Mouse (Mus musculus): ENCODE results near the gene Isca2. TPM values are rescaled to one million over a fixed set of nuclear protein-coding genes. Genes with fewer than 3 reads are reported as not detected.

Isca2 gene
- polyA plus RNA-seq, 1 experiment, result 83.7 TPM

GRCm38 (mm10) chr12:84792629-84793028 is 19.6 kb downstream of the Isca2 start:
- H3K27ac ChIP-seq (ENCODE audit: control insufficient read depth, insufficient read depth, low read depth, low read length), result no peak overlapping the region
- no peaks in the 10 kb centered on the region for H3K27me3 ChIP-seq (ENCODE audit: control insufficient read depth, insufficient read depth, low read length)
- no peaks in the 10 kb centered on the region for H3K36me3 ChIP-seq (ENCODE audit: control insufficient read depth, insufficient read depth, low read length)
- no peak overlapping the region for H3K4me3 ChIP-seq (ENCODE audit: control insufficient read depth, low read depth, low read length)
- TF ChIP-seq POLR2A (IDR thresholded peaks at IDR 0.05; ENCODE audit: control insufficient read depth, low read depth, low read length) (no peak), CTCF (IDR thresholded peaks at IDR 0.05; ENCODE audit: control insufficient read depth, insufficient read depth, insufficient replicate concordance, low read depth, low read length) (no peak)
- H3K4me1 ChIP-seq (ENCODE audit: control insufficient read depth, insufficient read depth, low read length), result no peaks in the 10 kb centered on the region

DNA sequence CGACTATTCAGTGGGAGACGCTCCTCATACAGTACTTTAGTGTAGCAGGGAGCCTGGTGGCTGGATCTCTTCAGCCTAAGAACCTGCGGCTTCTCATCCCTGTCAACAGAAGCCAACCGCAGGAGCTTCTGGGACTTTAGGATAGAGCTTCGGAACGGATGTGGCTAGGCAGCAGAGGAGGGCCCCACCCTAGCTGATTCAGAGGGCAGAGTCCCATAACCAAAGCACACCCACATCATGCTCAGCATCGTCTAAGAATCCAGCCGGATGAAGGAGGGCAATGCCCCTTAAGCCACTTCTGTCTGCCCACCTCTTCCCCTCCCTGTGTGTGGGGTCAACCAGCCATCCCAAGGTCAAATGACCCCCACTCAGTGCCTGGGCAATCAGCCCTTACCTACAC is 21.6 kb downstream of the Isca2 start:
- no peaks in the 10 kb centered on the region for H3K36me3 ChIP-seq (ENCODE audit: control insufficient read depth, insufficient read depth, low read length)
- no peak overlapping the region for H3K4me3 ChIP-seq (ENCODE audit: control insufficient read depth, low read depth, low read length)
- no peaks in the 10 kb centered on the region for H3K4me1 ChIP-seq (ENCODE audit: control insufficient read depth, insufficient read depth, low read length)
- H3K27ac ChIP-seq (ENCODE audit: control insufficient read depth, insufficient read depth, low read depth, low read length), result no peak overlapping the region
- no peak for TF ChIP-seq CTCF (IDR thresholded peaks at IDR 0.05; ENCODE audit: control insufficient read depth, insufficient read depth, insufficient replicate concordance, low read depth, low read length)
- no peak for TF ChIP-seq POLR2A (IDR thresholded peaks at IDR 0.05; ENCODE audit: control insufficient read depth, low read depth, low read length)
- no peaks in the 10 kb centered on the region for H3K27me3 ChIP-seq (ENCODE audit: control insufficient read depth, insufficient read depth, low read length)

GRCm38 (mm10) chr12:84799086-84799485 is 26.0 kb downstream of the Isca2 start:
- Histone ChIP-seq H3K27ac (ENCODE audit: control insufficient read depth, insufficient read depth, low read depth, low read length) (no peak overlapping the region), H3K27me3 (ENCODE audit: control insufficient read depth, insufficient read depth, low read length) (no peaks in the 10 kb centered on the region), H3K4me1 (ENCODE audit: control insufficient read depth, insufficient read depth, low read length) (no peaks in the 10 kb centered on the region), H3K4me3 (ENCODE audit: control insufficient read depth, low read depth, low read length) (no peak overlapping the region), H3K36me3 (ENCODE audit: control insufficient read depth, insufficient read depth, low read length) (no peaks in the 10 kb centered on the region)
- TF ChIP-seq POLR2A (IDR thresholded peaks at IDR 0.05; ENCODE audit: control insufficient read depth, low read depth, low read length) (no peak), CTCF (IDR thresholded peaks at IDR 0.05; ENCODE audit: control insufficient read depth, insufficient read depth, insufficient replicate concordance, low read depth, low read length) (no peak)

DNA sequence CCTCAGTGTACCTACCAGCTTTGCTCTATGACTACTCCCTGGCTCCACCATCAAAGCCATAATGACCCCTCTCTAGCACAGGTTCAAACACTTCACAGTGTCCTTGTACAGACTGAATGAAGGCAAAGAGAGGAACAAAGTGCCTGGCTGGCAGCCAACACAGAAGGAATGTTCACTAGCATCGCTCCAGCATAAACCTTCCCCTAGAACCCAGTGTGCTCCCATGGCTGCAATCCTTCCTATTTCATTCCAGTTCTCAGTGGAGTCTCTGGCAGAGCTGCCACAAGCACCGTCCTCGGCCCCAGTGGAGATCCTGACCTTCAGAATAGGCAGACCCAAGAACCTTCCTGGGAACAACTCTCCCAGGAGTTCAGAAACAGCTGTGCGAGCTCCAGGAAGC is 27.4 kb downstream of the Isca2 start:
- H3K27ac ChIP-seq (ENCODE audit: control insufficient read depth, insufficient read depth, low read depth, low read length), result no peak overlapping the region
- H3K4me3 ChIP-seq (ENCODE audit: control insufficient read depth, low read depth, low read length), result no peak overlapping the region
- TF ChIP-seq POLR2A (IDR thresholded peaks at IDR 0.05; ENCODE audit: control insufficient read depth, low read depth, low read length) (no peak), CTCF (IDR thresholded peaks at IDR 0.05; ENCODE audit: control insufficient read depth, insufficient read depth, insufficient replicate concordance, low read depth, low read length) (no peak)
- H3K27me3 ChIP-seq (ENCODE audit: control insufficient read depth, insufficient read depth, low read length), result no peaks in the 10 kb centered on the region
- no peaks in the 10 kb centered on the region for H3K36me3 ChIP-seq (ENCODE audit: control insufficient read depth, insufficient read depth, low read length)
- H3K4me1 ChIP-seq (ENCODE audit: control insufficient read depth, insufficient read depth, low read length), result no peaks in the 10 kb centered on the region

DNA sequence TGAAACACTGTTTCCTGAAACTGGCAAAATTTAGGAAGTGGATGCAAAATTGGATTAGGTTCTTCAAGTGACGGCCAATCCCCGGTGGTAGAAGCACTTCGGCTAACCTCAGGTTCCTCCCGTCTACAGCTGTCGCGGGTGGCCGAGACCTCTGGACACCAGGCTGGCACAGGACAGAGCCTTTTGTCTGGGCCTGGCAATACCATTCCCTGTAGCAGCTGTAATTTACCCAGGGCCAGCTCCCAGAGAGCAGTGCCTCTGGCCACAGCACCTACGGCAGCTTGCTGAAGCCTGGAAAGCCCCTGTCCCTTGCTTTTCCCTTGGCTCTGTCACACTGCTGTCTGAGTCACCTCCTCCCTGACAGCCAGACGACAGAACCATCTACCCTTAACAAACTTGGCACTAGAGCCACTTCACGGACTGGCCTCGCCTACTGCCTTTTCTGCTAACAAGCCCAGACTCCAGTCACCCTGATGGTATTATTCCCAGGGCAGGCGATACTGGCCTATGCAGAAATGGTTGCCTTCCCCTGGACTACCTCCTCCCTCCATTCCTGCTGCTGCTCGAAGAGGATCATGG is 28.6 kb downstream of the Isca2 start:
- Histone ChIP-seq H3K4me1 (ENCODE audit: control insufficient read depth, insufficient read depth, low read length) (no peaks in the 10 kb centered on the region), H3K27ac (ENCODE audit: control insufficient read depth, insufficient read depth, low read depth, low read length) (no peak overlapping the region), H3K27me3 (ENCODE audit: control insufficient read depth, insufficient read depth, low read length) (no peaks in the 10 kb centered on the region), H3K36me3 (ENCODE audit: control insufficient read depth, insufficient read depth, low read length) (no peaks in the 10 kb centered on the region), H3K4me3 (ENCODE audit: control insufficient read depth, low read depth, low read length) (no peak overlapping the region)
- TF ChIP-seq CTCF (IDR thresholded peaks at IDR 0.05; ENCODE audit: control insufficient read depth, insufficient read depth, insufficient replicate concordance, low read depth, low read length) (no peak), POLR2A (IDR thresholded peaks at IDR 0.05; ENCODE audit: control insufficient read depth, low read depth, low read length) (no peak)

DNA sequence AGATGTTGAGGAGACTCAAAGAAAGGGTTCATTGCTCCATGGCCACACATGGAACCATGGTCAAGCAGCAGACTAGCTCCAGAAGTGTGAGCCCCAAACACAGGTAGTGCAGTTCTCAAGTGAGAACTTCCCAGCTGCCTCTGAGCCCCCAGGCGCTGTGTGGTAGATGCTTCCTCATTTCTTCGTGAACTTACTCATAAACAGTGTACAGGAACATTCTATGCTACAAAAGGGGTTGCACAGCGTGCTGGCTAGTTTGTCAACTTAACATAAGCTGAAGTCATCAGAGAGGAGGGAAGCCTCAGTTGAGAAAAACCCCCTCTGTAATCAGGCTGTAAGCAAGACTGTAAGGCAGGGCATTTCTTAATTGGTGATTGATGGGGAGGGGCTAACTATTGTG is 29.6 kb downstream of the Isca2 start:
- H3K4me1 ChIP-seq (ENCODE audit: control insufficient read depth, insufficient read depth, low read length), result no peaks in the 10 kb centered on the region
- no peak overlapping the region for H3K27ac ChIP-seq (ENCODE audit: control insufficient read depth, insufficient read depth, low read depth, low read length)
- TF ChIP-seq POLR2A (IDR thresholded peaks at IDR 0.05; ENCODE audit: control insufficient read depth, low read depth, low read length) (no peak), CTCF (IDR thresholded peaks at IDR 0.05; ENCODE audit: control insufficient read depth, insufficient read depth, insufficient replicate concordance, low read depth, low read length) (no peak)
- no peaks in the 10 kb centered on the region for H3K36me3 ChIP-seq (ENCODE audit: control insufficient read depth, insufficient read depth, low read length)
- no peaks in the 10 kb centered on the region for H3K27me3 ChIP-seq (ENCODE audit: control insufficient read depth, insufficient read depth, low read length)
- no peak overlapping the region for H3K4me3 ChIP-seq (ENCODE audit: control insufficient read depth, low read depth, low read length)

- no peak overlapping the region for H3K4me3 ChIP-seq (ENCODE audit: control insufficient read depth, low read depth, low read length)
- no peak overlapping the region for H3K27ac ChIP-seq (ENCODE audit: control insufficient read depth, insufficient read depth, low read depth, low read length)
- TF ChIP-seq CTCF (IDR thresholded peaks at IDR 0.05; ENCODE audit: control insufficient read depth, insufficient read depth, insufficient replicate concordance, low read depth, low read length), result no peak
- no peak for TF ChIP-seq POLR2A (IDR thresholded peaks at IDR 0.05; ENCODE audit: control insufficient read depth, low read depth, low read length)
- H3K36me3 ChIP-seq (ENCODE audit: control insufficient read depth, insufficient read depth, low read length), result no peaks in the 10 kb centered on the region
- no peaks in the 10 kb centered on the region for H3K4me1 ChIP-seq (ENCODE audit: control insufficient read depth, insufficient read depth, low read length)
- no peaks in the 10 kb centered on the region for H3K27me3 ChIP-seq (ENCODE audit: control insufficient read depth, insufficient read depth, low read length)
Observed at GRCm38 (mm10) chr12:84805228-84805842, 32.3 kb downstream of the Isca2 start.

All from testis, adult 2 months (tissue).